Mouse (Mus musculus): ENCODE results near the gene Fcho1.
A peak's percentile ranks its signal among the peaks of the same experiment; 100 is the strongest.

Fcho1 gene

DNA sequence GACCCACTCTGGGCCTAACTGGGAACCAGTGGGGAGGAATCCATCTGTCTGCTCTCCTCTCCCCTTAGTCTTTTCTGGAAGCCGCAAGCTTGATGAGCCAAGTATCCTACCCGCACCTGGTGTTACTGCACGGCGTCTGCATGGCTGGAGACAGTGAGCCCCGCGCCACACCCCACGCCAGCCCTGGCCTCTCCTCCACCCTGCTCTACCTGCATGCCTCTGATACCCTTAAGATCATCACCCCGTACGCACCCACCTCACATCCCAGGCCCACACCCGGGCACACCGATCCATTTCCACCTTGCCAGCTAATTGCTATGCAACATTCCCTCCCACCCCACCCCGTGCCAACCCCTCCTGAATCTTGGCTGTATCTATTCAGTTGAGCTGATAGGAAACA is 42.7 kb downstream of the Fcho1 start:
- no peak for DNase-seq (ENCODE audit: low spot score in 2 of 2)

DNA sequence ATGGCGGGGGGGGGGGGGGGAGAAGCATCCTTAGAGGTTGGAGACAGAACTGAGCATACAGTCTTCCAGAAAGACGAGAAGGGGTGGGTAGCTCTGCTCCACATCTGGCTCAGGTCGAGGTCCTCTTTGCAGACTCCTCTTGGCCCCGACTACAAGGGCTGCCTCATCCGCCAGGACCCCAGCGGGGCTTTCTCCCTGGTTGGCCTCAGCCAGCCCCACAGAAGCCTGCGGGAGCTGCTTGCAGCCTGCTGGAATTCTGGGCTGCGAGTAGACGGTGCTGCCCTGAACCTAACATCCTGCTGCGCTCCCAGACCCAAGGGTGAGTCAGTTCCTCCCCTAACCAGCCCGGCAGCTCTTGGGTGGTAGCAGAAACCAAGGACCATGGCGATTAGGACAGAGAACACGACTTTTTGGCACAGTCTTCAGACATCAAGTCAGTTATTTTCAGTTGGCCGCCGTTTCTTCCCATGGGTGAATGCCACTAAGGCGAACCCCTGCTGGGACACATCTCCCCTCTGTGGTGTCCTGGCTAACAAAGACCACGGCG is 44.1 kb downstream of the Fcho1 start:
- DNase-seq (ENCODE audit: low spot score in 2 of 2), result no peak

DNA sequence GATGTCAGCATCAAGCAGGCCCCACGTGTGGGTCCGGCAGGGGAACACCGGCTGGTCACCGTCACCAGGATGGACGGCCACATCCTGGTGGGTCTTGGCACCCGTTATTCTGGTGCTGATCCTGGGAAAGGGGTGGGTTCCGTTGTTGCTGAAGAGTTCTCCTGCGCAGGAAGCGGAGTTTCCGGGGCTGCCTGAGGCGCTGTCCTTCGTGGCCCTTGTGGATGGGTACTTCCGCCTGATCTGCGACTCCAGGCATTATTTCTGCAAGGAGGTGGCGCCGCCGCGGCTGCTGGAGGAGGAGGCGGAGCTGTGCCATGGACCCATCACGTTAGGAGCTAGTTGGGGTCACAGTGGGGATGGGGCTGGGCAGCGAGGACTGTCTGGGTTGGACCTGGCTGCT is 45.0 kb downstream of the Fcho1 start:
- no peak for DNase-seq (ENCODE audit: low spot score in 2 of 2)

DNA sequence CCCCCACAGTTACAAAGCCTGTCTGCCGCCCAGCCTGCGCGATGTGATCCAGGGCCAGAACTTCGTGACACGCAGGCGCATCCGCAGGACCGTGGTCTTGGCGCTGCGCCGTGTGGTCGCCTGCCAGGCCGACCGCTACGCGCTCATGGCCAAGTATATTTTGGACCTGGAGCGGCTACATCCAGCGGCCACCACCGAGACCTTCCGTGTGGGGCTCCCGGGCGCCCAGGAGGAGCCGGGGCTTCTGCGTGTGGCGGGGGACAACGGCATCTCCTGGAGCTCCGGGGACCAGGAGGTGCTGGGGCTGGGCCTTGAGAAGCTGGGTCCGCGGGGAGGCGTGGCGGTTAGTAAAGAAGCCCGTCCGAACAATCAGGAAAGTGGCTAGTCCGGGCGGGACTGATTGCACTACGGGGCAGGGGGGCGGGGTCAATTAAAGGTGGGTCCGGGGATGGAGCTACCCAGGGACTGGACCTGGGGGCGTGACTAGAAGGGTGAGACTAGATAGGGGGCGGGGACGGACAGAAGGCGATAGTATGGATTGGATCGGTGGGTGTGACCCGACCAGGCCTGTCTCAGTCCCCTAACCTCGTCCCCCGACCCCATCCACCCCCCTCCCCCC is 45.9 kb downstream of the Fcho1 start:
- no peak for DNase-seq (ENCODE audit: low spot score in 2 of 2)

DNA sequence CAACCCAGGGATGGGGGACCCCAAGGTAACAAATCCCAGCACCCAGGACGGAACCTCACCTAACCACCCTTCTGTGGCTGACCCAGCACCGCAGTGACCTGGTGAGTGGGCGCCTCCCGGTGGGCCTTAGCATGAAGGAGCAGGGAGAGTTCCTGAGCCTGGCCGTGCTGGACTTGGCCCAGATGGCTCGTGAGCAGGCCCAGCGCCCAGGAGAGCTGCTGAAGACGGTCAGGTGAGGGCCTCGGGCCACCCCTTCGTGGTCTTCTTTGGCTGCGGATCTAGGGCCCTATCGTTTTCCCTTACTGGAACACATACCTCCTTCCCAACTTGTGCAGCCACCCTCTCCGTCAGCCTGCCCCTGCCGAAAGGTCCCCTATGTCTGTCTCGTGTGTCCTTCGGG is 46.4 kb downstream of the Fcho1 start:
- DNase-seq (ENCODE audit: low spot score in 2 of 2), result no peak

DNA sequence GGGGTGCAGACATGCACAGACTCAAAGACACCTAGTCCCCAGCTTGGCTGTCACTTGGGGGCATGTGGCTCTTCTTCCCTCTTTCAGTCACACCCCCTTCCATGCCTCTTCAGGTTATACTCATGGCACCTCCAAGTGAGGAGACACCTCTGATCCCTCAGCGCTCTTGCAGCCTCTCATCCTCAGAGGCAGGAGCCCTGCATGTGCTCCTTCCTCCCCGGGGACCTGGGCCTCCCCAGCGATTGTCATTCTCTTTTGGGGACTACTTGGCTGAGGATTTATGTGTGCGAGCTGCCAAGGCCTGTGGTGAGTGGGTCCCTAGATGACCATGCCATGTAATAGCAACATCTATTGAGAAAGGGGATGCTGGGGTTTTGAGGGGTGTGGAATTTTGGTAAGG is 47.3 kb downstream of the Fcho1 start:
- DNase-seq (ENCODE audit: low spot score in 2 of 2), result no peak

DNA sequence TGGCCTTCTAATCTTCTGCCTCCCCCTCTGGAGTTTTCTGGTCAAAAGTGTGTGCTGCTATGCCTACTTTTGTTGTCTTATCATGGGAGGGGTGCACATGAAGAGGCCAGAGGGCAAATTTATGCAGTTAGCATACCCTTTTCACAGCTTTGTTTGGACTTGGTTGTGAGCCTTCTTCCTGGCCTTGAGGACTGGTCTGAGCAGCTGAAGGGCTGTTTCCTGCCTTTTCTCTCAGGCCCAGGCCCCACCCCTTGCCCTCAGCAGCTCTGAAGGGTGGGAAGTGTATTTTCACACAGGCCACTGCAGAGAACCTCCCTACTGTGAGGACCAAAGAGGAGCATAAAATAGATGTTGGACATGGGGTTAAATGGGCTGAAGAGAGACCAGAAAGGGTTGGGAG is 48.0 kb downstream of the Fcho1 start:
- DNase-seq (ENCODE audit: low spot score in 2 of 2), result no peak

DNA sequence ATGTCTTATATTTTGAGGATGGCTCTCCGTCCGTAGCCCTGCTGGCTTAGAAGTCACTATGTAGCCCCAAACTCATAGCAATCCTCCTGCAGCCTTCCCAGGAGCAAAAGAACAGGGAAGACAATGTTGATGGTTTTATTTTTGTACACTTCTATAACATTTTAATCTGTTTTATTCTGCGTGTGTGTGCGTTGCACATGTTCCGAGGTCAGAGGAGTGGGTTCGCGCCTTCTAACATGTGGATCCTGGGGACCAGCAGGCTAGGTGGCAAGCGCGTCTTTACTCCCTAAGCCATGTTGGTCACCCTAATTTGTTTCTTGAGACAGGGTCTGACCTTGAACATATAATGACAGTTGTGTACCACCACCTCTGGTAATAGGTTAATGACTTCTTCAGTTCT is 48.7 kb downstream of the Fcho1 start:
- DNase-seq (ENCODE audit: low spot score in 2 of 2), result no peak

DNA sequence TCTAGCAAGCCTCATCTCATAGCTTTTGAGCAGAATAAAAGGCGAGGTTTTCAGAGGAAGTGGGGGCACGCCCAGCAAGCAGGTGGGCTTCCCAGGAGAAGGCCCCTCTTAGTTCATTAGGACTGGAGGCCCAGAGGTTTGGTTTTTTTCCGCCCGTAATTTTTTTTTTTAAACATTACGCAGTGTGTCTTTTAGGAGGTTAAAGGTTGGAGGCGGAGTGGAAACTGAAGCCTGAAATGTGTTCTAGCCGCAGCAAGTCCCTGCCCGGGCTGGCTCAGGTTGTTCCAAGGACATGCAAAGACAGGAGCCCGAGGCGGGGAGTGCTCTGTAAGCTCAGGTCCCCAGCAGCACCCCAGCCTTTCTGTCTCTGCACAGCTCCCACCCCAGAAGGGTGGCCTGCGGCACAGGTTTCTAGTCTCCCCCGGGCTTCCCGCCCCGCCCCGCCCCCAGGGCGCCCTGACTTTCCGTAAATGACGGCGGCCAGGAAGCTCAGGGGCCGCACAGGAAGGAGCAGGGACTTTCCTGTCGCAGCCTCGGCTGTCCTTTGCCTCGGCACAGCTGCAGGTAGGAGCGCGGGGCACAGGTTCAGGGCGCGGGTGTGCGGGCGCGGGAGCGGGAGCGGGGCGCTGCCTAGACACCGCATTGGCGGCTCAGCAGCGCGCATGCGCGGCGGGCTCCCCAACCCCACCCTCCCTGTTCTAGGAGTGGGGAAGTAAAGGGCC is 49.3 kb downstream of the Fcho1 start, which contains the start of gene Jak3:
Gene Jak3, plus strand, starts transcription at position 277 of the 722 bp plus-strand sequence.
- DNase-seq (ENCODE audit: low spot score in 2 of 2), result no peak

DNA sequence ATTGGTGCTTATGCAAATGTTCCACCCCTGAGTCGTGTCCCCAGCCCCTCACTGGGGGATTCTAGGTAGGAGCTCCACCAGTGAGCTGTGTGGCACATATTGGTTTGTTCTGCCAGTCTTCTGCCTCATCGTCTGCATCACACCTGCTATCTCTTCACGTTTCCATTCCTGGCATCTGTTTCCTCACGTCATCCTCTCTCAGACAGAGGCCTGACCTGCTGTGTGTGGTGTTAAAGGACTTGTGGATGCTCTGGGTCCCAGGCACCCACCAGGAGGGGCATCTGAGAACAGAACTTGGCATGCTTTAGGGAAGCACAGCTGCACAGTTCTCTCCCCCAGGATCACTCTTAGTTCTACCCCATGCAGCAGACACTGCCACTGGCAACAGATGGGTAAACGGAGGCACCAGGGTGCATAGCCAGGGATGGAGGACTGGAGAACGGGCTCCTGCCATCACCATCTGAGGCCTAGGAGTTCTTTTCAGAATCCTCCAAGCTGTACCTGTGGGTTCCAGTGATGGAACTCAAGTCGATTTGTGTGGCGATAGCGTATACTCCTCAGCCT is 50.0 kb downstream of the Fcho1 start:
- no peak for DNase-seq (ENCODE audit: low spot score in 2 of 2)

DNA sequence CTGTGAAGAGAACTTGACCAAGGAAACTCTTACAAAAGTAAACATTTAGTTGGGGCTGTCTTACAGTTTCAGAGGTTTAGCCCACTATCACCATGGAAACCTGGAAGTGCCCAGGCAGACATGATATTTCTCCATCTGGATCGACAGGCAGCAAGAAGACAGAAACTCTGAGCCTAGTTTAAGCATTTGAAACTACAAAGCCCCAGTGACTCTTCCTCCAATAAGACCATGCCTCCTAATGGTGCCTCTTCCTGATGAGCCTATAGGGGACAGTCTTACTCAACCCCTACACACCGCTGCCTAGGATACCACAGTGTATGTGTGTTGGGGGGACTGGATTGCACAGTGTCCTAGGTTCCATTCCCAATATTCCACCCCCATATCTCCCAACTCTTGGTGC is 51.4 kb downstream of the Fcho1 start:
- DNase-seq (ENCODE audit: low spot score in 2 of 2), result no peak

DNA sequence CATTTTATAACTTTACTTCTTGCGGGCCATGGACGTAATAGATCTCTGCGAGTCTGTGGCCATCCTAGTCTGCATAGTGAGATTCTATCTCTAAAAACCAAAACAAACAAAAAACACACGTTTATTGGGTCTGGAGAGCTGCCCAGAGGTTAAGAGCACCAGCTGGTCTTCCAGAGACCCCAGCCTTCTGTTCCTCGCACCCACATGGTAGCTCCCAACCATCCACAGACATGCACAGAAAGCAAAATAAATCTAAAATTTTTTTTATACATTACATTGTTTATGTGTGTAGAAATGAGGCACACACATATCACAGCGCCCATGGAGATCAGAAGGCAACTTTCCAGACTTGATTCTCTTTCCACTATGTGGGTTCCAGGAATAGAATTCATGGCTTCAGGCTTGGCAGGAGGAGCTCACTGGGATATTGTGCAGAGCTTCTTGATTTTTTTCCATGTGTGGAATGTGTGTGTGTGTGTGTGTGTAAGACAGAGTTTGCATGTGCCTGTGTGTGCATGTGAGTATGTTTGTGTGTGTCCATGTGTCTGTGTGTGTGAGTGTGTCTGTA is 53.3 kb downstream of the Fcho1 start:
- no peak for DNase-seq (ENCODE audit: low spot score in 2 of 2)

DNA sequence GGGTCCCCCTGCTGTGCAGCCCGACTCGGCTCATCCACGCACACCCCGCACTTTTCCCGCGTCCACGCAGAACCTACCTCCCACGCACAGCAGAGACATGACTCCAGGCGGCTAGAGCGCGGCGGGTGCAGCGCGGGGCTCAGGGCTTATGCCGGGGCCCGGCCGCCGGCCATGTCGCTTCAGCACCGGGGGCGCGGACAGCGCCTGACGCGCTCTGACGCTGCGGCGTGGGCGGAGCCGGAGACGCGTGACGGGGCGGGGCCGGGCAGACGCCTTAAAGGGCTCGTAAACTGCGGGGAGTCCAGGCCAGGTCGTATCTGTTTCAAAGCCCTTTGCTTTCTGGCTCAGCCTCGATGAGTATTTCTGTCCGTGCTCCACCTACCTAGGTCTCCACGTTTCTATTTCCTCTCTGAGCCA is 54.0 kb downstream of the Fcho1 start, which contains the start of gene Unc13a:
Gene Unc13a, minus strand, starts transcription at position 209 of the 417 bp plus-strand sequence.
- DNase-seq (ENCODE audit: low spot score in 2 of 2), result peak; percentile 83 to 84

DNA sequence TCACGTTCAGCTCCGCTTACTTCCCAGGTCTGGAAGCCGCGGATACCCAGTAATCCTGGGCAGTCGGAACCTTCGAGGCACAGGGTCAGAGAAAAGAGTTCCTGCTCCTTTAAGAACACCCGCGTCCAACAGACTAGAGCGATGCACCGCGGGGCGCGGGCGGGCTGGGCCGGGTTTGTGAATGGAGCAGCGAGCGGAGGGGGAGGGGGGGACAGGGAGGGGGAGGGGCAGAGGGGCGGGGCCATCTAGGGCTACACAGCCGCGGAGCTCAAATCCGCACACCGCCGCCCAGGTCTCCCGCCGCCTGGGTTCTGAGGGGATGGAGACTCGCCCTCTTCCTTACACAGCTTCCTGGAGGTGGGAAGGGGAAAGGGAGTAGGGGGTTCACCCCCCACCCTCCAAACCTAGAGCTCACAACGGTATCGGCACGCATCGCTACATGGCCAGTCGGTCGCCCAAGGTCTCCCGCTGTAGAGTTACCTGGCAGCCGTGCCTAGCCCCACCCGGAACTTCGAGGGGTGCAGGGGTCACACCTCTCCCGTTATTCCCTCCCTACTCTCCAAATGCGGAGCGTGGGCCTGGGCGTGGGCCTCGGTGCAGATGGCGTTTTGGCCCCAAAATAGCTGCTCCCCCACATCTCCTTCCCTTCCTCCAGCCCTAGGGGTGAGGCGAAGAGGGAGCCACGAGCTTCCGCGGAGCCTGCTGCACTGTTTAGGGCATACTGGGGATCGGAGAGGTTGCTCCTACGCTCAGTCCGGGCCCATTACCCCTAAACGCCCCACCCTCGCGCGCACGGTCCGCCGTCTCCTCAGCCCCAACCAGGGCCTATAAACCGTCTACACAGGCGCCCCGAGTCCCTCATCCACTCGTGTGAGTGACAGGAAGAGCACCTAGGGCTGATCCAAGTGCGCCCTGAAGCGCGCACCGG is 54.6 kb downstream of the Fcho1 start:
- DNase-seq (ENCODE audit: low spot score in 2 of 2), result peak; percentile 51 to 58

DNA sequence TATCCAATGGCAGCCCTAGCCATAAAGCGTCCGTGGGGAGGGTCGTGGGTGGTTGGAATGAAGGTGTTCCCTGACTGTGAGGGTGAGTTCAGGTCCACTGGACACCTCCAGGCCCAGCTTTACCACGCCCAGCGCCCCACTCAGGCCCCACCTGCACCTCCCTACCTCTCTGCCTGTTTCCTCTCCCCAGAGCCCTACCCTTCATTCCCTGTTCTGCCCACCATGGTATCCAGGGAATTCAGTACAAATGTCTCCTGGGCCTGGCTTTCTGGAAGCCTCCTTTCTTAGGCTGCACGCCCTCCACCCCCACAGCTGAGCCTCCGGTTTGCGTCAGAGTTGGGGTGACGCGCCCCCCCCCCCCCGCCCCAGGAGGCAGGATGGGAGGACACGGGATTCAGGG is 55.3 kb downstream of the Fcho1 start:
- no peak for DNase-seq (ENCODE audit: low spot score in 2 of 2)

DNA sequence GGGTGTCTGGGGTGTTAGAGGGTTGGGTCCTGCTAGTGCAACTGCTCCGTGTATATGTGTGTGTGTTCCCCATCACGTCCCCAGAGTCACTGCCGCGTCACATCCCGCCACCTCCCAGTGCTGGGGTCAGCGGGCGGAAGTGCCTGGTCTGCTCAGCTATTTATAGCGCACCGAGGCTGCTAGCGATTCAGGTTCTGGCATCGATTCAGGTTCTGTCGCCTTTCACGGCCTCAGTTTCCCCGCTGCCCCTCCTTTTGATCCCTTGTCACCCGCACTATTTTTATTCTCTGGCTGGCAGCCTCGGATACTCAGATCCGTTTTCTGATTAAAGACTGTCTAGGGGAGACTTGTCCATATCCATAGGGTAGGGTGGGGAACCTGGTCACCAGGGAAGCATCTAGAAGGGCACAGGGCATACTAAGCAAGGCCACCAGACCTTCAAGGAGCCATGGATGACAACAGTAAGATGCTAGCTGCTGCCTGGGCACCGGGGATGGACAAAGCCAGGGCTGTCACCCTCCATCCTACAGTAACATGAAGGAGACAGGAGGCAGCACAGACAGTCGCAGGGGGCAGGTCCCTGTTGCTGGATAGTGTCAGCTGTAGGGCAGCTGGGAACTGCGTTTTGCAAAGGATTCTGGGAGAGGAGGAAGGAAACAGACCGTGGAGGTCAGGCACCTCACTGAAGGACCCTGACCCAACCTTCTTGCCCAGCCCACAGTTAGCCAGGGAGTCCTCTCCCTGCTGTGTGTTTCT is 57.1 kb downstream of the Fcho1 start:
- DNase-seq (ENCODE audit: low spot score in 2 of 2), result no peak

DNA sequence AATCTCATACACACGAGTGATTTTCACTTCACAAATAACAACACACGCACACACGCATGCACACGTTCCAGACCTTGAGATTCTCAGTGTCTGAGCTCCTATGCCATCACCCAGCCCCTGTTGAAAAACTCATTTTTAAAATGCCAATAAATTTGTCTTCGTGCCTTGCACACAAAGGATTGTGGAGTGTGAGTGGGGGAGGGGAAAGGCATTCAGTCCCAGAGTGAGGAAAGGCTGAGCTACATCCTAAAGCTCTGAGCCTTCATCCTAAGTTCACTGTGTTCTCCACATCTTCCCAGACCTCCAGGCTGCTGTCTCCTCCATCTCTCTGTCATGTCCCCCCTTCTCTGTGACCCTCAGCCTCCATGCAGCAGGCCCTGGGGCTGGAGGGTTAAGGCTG is 58.3 kb downstream of the Fcho1 start:
- no peak for DNase-seq (ENCODE audit: low spot score in 2 of 2)

DNA sequence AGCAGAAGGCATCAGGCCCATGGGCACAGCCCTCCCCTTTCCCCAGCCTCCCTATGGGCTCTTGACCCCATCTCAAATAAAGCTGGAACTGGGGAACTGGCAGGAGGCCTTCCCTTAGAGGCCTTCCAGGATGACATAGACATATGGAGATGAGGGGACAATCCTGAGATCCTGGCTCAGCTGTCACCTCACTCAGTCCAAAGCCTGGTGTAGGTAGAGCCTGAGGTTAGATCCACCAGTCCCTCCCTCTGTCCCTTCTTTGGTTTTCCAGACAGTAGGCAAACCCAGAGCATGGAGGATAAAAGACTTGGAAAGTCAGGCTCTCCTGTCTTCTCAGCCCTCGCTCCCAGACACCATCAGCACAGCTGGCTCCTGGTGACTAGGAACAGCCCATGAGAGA is 58.7 kb downstream of the Fcho1 start:
- no peak for DNase-seq (ENCODE audit: low spot score in 2 of 2)

DNA sequence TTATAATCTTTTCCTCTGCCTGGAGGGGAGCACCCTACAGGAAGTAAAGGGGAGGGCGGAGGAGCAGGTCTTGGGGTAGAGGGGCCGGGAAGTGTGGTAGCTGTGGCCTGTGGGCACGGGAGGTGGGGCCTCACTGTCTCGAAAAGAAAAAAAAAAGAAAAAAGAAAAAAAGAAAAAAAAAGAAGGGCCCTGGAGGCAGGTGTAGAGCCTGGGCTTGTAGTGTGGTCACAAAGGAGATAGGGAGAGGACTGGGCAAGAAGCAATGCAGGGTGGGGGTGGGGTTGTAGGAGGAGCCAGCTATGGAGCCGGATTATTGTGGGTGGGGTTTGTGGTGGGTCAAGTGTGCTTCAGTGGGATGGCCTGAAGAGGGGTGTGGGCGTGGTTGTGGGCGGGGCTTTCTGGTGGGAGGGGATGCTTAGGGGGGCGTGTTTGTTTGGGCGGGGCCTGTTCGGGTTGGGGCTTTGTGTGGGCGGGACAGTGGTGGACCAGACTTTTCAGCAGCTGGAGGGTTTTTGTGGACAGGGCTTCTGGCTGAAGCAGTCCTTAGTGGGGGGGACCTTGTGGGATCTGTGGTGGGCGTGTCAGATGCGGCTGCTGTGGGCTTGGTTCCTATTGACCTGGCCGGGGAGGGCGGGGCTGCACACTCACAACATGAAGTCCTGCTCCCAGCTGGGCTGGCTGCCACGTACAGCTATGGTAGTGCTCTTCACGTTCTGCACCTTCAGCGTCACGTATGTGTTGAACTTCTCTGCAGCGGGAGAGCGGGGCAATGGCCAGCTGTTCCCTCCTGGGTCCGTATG is 60.0 kb downstream of the Fcho1 start:
- no peak for DNase-seq (ENCODE audit: low spot score in 2 of 2)
